Mouse (Mus musculus) embryonic fibroblast, embryonic 13.5 days (primary cell): ENCODE measurements around the gene Sectm1b. TPM values are rescaled to one million over a fixed set of nuclear protein-coding genes. Genes with fewer than 3 reads are reported as not detected.

Source experiments
- H3K27ac ChIP-seq: 2 replicates; pipeline ENCODE4 v1.5.1; 2012; ENCODE audit warnings: low read length, control low read depth, inconsistent platforms; ENCODE audit not compliant: insufficient read depth
- H3K4me1 ChIP-seq: 2 replicates; pipeline ENCODE4 v1.6.1; 2011; ENCODE audit warnings: low read length; ENCODE audit not compliant: control insufficient read depth, insufficient read depth
- H3K4me3 ChIP-seq: 2 replicates; pipeline ENCODE4 v1.5.1; 2011; ENCODE audit warnings: mild to moderate bottlenecking, control low read depth, low read length; ENCODE audit not compliant: insufficient read depth
- CTCF ChIP-seq: IDR thresholded peaks from 2 replicates; pipeline ENCODE4 v1.5.1; 2011; ENCODE audit warnings: mild to moderate bottlenecking, control low read depth, low read length, moderate library complexity, borderline replicate concordance; ENCODE audit not compliant: insufficient read depth
- POLR2A ChIP-seq: IDR thresholded peaks from 2 replicates; pipeline ENCODE4 v1.6.1; 2011; ENCODE audit warnings: low read depth, mild to moderate bottlenecking, control low read depth, low read length, moderate library complexity
- polyA plus RNA-seq: library from polyadenylated mRNA; stranded (reverse); fragments of >200 nt; gene quantifications from 2 replicates; pipeline ENCODE4 v1.2.4, GENCODE M21; 2011; ENCODE audit warnings: low read depth; ENCODE audit not compliant: missing spikeins, insufficient read length

The Sectm1b gene
- polyA plus RNA-seq, 1 experiment: not detected

- Histone ChIP-seq H3K4me3 (no peak overlapping the region), H3K4me1 (no peaks in the 10 kb centered on the region), H3K27ac (no peak overlapping the region)
- TF ChIP-seq POLR2A (no peak), CTCF (no peak)
Observed at GRCm38 (mm10) chr11:121038366-121039240, 24.8 kb downstream of the Sectm1b start.

DNA sequence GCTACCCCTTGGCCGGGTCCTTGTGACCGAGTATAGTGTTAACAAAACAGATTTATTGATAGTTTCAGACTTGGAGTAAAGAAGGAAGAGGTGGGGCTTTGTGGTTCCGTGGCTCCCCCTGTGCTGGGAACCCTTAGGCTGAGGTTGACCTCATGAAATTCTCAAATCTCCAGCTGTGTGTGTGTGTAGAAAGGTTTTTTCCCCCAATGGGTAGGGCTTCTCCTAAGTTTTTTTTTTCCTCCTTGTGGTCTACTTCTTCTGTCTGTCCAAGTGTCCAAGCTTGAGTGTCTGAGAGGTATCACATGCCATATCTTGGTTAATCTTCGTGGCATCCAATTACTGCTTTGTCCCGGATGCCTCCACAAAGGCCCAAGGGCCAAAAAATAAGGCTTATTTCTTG lies 30.3 kb downstream of the Sectm1b start:
- no peak for TF ChIP-seq CTCF
- no peak for TF ChIP-seq POLR2A
- Histone ChIP-seq H3K27ac (no peak overlapping the region), H3K4me3 (no peak overlapping the region), H3K4me1 (no peaks in the 10 kb centered on the region)

- H3K4me3 ChIP-seq: no peak overlapping the region
- no peak overlapping the region for H3K27ac ChIP-seq
- TF ChIP-seq POLR2A: no peak
- no peaks in the 10 kb centered on the region for H3K4me1 ChIP-seq
Observed at GRCm38 (mm10) chr11:121027259-121027658, 36.1 kb downstream of the Sectm1b start.

GRCm38 (mm10) chr11:121024163-121024562 lies 39.2 kb downstream of the Sectm1b start:
- TF ChIP-seq CTCF (no peak), POLR2A (no peak)
- H3K4me3 ChIP-seq: no peak overlapping the region

GRCm38 (mm10) chr11:121019501-121019900 lies 43.9 kb downstream of the Sectm1b start:
- TF ChIP-seq POLR2A (no peak), CTCF (no peak)
- Histone ChIP-seq H3K4me3 (no peak overlapping the region), H3K27ac (no peak overlapping the region), H3K4me1 (no peaks in the 10 kb centered on the region)

More at GRCm38 (mm10) chr11:121024163-121024562, 39.2 kb downstream of the Sectm1b start:
- Histone ChIP-seq H3K27ac (no peak overlapping the region), H3K4me1 (no peaks in the 10 kb centered on the region)

GRCm38 (mm10) chr11:121017703-121018102 lies 45.7 kb downstream of the Sectm1b start:
- no peak overlapping the region for H3K27ac ChIP-seq
- TF ChIP-seq POLR2A: no peak
- peak; percentile 85 for TF ChIP-seq CTCF
- no peak overlapping the region for H3K4me3 ChIP-seq
- no peaks in the 10 kb centered on the region for H3K4me1 ChIP-seq

DNA sequence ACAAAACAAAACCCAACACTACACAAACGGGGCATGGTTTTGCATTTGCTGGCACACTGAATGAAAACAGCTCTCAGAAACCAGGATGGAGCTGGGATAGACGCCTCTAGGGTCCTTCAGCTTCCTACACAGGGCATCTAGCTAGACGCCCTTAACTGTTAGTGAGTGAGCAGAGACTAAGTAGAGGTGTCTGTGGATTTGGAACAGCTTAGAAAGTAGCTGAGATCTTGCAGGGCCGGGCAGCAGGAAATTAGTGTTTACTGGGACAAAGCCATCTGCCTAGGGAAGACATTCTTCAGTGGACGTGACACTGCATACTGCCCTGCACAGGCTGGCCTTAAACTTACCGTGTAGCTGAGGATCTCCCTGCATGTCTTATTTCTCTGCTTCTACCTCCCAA lies 47.9 kb downstream of the Sectm1b start:
- H3K4me3 ChIP-seq: no peak overlapping the region
- H3K27ac ChIP-seq: no peak overlapping the region
- no peak for TF ChIP-seq CTCF
- TF ChIP-seq POLR2A: no peak
- no peaks in the 10 kb centered on the region for H3K4me1 ChIP-seq

DNA sequence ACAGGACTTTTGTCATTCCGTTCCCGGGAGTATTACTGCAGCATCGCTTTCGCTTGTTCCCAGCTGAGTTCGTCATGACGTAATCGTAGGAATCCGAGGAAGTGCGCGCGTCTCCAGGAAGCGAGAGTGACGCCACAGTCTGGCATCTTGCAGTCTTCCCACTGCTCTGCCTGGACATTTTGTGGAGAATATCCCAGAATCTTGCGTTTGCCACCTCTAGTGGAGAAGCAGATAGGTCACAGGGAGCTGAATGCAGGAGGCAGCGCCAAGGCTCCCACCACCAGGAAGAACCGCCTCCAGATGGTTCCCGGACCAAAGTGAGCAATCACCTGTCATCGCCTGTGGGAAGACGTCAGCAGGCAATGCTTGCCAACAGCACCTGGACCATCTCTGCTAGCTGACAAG lies 48.5 kb downstream of the Sectm1b start:
- H3K4me1 ChIP-seq: no peaks in the 10 kb centered on the region
- TF ChIP-seq POLR2A (no peak), CTCF (no peak)
- no peak overlapping the region for H3K27ac ChIP-seq
- H3K4me3 ChIP-seq: no peak overlapping the region

GRCm38 (mm10) chr11:121013656-121014055 lies 49.7 kb downstream of the Sectm1b start:
- no peak for TF ChIP-seq POLR2A
- TF ChIP-seq CTCF: no peak
- H3K27ac ChIP-seq: no peak overlapping the region

DNA sequence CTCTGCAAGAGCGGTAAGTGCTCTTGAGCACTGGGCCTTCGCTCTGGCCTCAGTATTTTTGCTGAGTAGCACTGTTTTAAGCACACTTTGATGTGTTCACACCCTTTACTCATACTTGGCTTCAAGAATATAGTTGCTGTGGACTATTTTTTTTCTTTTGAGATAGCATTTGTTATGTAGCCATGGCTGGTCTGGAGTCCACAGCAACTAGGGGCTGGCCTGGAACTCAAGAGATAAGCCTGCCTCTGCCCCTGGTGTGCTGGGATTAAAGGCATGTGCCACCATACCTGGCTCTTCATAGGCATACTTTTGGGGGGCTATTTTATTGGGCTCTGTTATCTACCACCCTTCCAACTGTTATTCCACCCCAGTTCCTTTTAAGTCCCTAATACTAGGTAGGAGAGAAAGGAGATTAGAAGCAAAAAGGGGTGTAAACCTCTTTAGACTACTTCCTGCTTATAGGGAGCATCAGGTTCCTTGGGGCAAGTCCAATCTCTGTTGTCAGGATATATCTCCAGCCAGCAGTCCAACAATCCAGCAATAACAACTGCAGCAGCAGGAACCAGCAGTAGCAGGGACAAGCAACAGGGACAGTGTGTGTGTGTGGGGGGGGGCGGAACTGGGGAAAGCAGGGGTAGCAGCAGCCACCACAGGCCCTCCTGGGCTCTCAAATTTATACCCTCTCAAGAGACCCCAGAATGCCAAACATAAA lies 53.2 kb downstream of the Sectm1b start:
- Histone ChIP-seq H3K4me3 (no peak overlapping the region), H3K4me1 (no peaks in the 10 kb centered on the region), H3K27ac (no peak overlapping the region)
- TF ChIP-seq CTCF: no peak
- TF ChIP-seq POLR2A: no peak

More at GRCm38 (mm10) chr11:121013656-121014055, 49.7 kb downstream of the Sectm1b start:
- Histone ChIP-seq H3K4me1 (no peaks in the 10 kb centered on the region), H3K4me3 (no peak overlapping the region)
